Mouse (Mus musculus): ENCODE measurements around the gene Pou2f3. TPM values are rescaled to one million over a fixed set of nuclear protein-coding genes. Genes with fewer than 3 reads are reported as not detected.
A peak's percentile ranks its signal among the peaks of the same experiment; 100 is the strongest.

Pou2f3 gene
- total and polyA plus RNA-seq, 3 experiments = 0.14 TPM; not detected in 2

- 7% methylated on average over 15 of the region's 15 CpGs for WGBS
These were observed 4.2 kb downstream of the Pou2f3 start for GRCm38 (mm10) chr9:43206022-43206390.

GRCm38 (mm10) chr9:43205343-43206021, 4.7 kb downstream of the Pou2f3 start:
- no peak overlapping the region for H3K4me3 ChIP-seq
- no peaks in the 10 kb centered on the region for H3K79me2 ChIP-seq (replicated peaks; ENCODE audit: control insufficient read depth, insufficient read depth, low read length)
- DNase-seq = no peak
- no peak overlapping the region for H3K9ac ChIP-seq (ENCODE audit: low read depth, low read length)
- H3K27me3 ChIP-seq (ENCODE audit: control insufficient read depth, insufficient read depth, low read length) = peaks cover 11% of the 10 kb centered on the region; the same call in 1 of the 2 replicates
- 4% methylated on average over 41 of the region's 41 CpGs for WGBS
- H3K36me3 ChIP-seq (ENCODE audit: control insufficient read depth, insufficient read depth, low read length) = no peaks in the 10 kb centered on the region
- TF ChIP-seq CTCF (IDR thresholded peaks at IDR 0.05) = peak; percentile 18; the same call in 1 of the 2 replicates
- TF ChIP-seq POLR2A (IDR thresholded peaks at IDR 0.05; ENCODE audit: insufficient read depth, low read depth, low read length) = no peak
- no peak overlapping the region for H3K27ac ChIP-seq
- no peaks in the 10 kb centered on the region for H3K4me1 ChIP-seq (ENCODE audit: control insufficient read depth, insufficient read depth, low read length)
- intact Hi-C loops (cut with DNase I) = no loop called here

More at GRCm38 (mm10) chr9:43206022-43206390, 4.2 kb downstream of the Pou2f3 start:
- intact Hi-C loops (cut with DNase I) = no loop called here
- peaks cover 11% of the 10 kb centered on the region; the same call in 1 of the 2 replicates for H3K27me3 ChIP-seq (ENCODE audit: control insufficient read depth, insufficient read depth, low read length)
- no peak overlapping the region for H3K4me3 ChIP-seq
- no peaks in the 10 kb centered on the region for H3K79me2 ChIP-seq (replicated peaks; ENCODE audit: control insufficient read depth, insufficient read depth, low read length)
- no peak overlapping the region for H3K9ac ChIP-seq (ENCODE audit: low read depth, low read length)
- no peak overlapping the region for H3K27ac ChIP-seq
- TF ChIP-seq POLR2A (IDR thresholded peaks at IDR 0.05; ENCODE audit: insufficient read depth, low read depth, low read length) (no peak), EP300 (IDR thresholded peaks at IDR 0.05; ENCODE audit: insufficient read depth, low read depth, low read length) (no peak), CTCF (IDR thresholded peaks at IDR 0.05) (no peak)
- no peaks in the 10 kb centered on the region for H3K36me3 ChIP-seq (ENCODE audit: control insufficient read depth, insufficient read depth, low read length)
- DNase-seq = no peak
- peaks cover 3% of the 10 kb centered on the region for H3K4me1 ChIP-seq (ENCODE audit: control insufficient read depth, insufficient read depth, low read length)

- Histone ChIP-seq H3K36me3 (ENCODE audit: control insufficient read depth, insufficient read depth, low read length) (no peaks in the 10 kb centered on the region), H3K27me3 (ENCODE audit: control insufficient read depth, insufficient read depth, low read length) (peaks cover 2% of the 10 kb centered on the region; the same call in 1 of the 2 replicates), H3K4me1 (ENCODE audit: control insufficient read depth, insufficient read depth, low read length) (no peaks in the 10 kb centered on the region), H3K9ac (ENCODE audit: low read depth, low read length) (no peak overlapping the region), H3K27ac (no peak overlapping the region), H3K4me3 (no peak overlapping the region), H3K79me2 (replicated peaks; ENCODE audit: control insufficient read depth, insufficient read depth, low read length) (no peaks in the 10 kb centered on the region)
- intact Hi-C loops (cut with DNase I) = no loop called here
- WGBS = 31% methylated on average over 5 of the region's 5 CpGs
- TF ChIP-seq CTCF (IDR thresholded peaks at IDR 0.05) (no peak), POLR2A (IDR thresholded peaks at IDR 0.05; ENCODE audit: insufficient read depth, low read depth, low read length) (no peak), EP300 (IDR thresholded peaks at IDR 0.05; ENCODE audit: insufficient read depth, low read depth, low read length) (no peak)
- DNase-seq = no peak
These were observed 10.0 kb downstream of the Pou2f3 start for GRCm38 (mm10) chr9:43200212-43200611.

GRCm38 (mm10) chr9:43194001-43194400, 16.2 kb downstream of the Pou2f3 start:
- intact Hi-C loops (cut with DNase I) = no loop called here
- 41% methylated on average over 9 of the region's 9 CpGs for WGBS

GRCm38 (mm10) chr9:43191561-43191960, 18.6 kb downstream of the Pou2f3 start:
- intact Hi-C loops (cut with DNase I) = no loop called here
- TF ChIP-seq CTCF (IDR thresholded peaks at IDR 0.05) = no peak
- no peak for TF ChIP-seq POLR2A (IDR thresholded peaks at IDR 0.05; ENCODE audit: insufficient read depth, low read depth, low read length)
- no peak for TF ChIP-seq EP300 (IDR thresholded peaks at IDR 0.05; ENCODE audit: insufficient read depth, low read depth, low read length)
- no peak for DNase-seq
- no peak overlapping the region for H3K9ac ChIP-seq (ENCODE audit: low read depth, low read length)
- H3K27ac ChIP-seq = no peak overlapping the region
- whole genome bisulfite sequencing = 54% methylated on average over 4 of the region's 4 CpGs
- no peaks in the 10 kb centered on the region for H3K4me1 ChIP-seq (ENCODE audit: control insufficient read depth, insufficient read depth, low read length)
- H3K27me3 ChIP-seq (ENCODE audit: control insufficient read depth, insufficient read depth, low read length) = no peaks in the 10 kb centered on the region
- H3K79me2 ChIP-seq (replicated peaks; ENCODE audit: control insufficient read depth, insufficient read depth, low read length) = no peaks in the 10 kb centered on the region
- no peaks in the 10 kb centered on the region for H3K36me3 ChIP-seq (ENCODE audit: control insufficient read depth, insufficient read depth, low read length)
- no peak overlapping the region for H3K4me3 ChIP-seq

More at GRCm38 (mm10) chr9:43194001-43194400, 16.2 kb downstream of the Pou2f3 start:
- no peaks in the 10 kb centered on the region for H3K4me1 ChIP-seq (ENCODE audit: control insufficient read depth, insufficient read depth, low read length)
- no peak overlapping the region for H3K9ac ChIP-seq (ENCODE audit: low read depth, low read length)
- H3K79me2 ChIP-seq (replicated peaks; ENCODE audit: control insufficient read depth, insufficient read depth, low read length) = no peaks in the 10 kb centered on the region
- TF ChIP-seq EP300 (IDR thresholded peaks at IDR 0.05; ENCODE audit: insufficient read depth, low read depth, low read length) (no peak), CTCF (IDR thresholded peaks at IDR 0.05) (no peak), POLR2A (IDR thresholded peaks at IDR 0.05; ENCODE audit: insufficient read depth, low read depth, low read length) (no peak)
- no peak overlapping the region for H3K4me3 ChIP-seq
- H3K36me3 ChIP-seq (ENCODE audit: control insufficient read depth, insufficient read depth, low read length) = no peaks in the 10 kb centered on the region
- no peak overlapping the region for H3K27ac ChIP-seq
- DNase-seq = no peak
- no peaks in the 10 kb centered on the region for H3K27me3 ChIP-seq (ENCODE audit: control insufficient read depth, insufficient read depth, low read length)

- H3K4me1 ChIP-seq (ENCODE audit: control insufficient read depth, insufficient read depth, low read length) = no peaks in the 10 kb centered on the region
- intact Hi-C loops (cut with DNase I) = no loop called here
- H3K27ac ChIP-seq = no peak overlapping the region
- H3K27me3 ChIP-seq (ENCODE audit: control insufficient read depth, insufficient read depth, low read length) = no peaks in the 10 kb centered on the region
- WGBS = 64% methylated on average over 3 of the region's 3 CpGs
- H3K4me3 ChIP-seq = no peak overlapping the region
- H3K79me2 ChIP-seq (replicated peaks; ENCODE audit: control insufficient read depth, insufficient read depth, low read length) = no peaks in the 10 kb centered on the region
- no peak for TF ChIP-seq EP300 (IDR thresholded peaks at IDR 0.05; ENCODE audit: insufficient read depth, low read depth, low read length)
- no peak for TF ChIP-seq CTCF (IDR thresholded peaks at IDR 0.05)
- TF ChIP-seq POLR2A (IDR thresholded peaks at IDR 0.05; ENCODE audit: insufficient read depth, low read depth, low read length) = no peak
- DNase-seq = no peak
- no peaks in the 10 kb centered on the region for H3K36me3 ChIP-seq (ENCODE audit: control insufficient read depth, insufficient read depth, low read length)
- H3K9ac ChIP-seq (ENCODE audit: low read depth, low read length) = no peak overlapping the region
These were observed 21.2 kb downstream of the Pou2f3 start for GRCm38 (mm10) chr9:43189021-43189356.

Data from heart, adult 2 months (tissue).